Mouse (Mus musculus) liver, embryonic 14.5 days (tissue): ENCODE results near the gene Sf3a1. TPM values are rescaled to one million over a fixed set of nuclear protein-coding genes. Genes with fewer than 3 reads are reported as not detected.

ENCODE experiments used
- ATAC-seq: fragments of 200-750 bp; cut with Nextera tagmentation; 2 replicates; pipeline ENCODE4 v1.8.0; 2017; ENCODE audit warnings: moderate number of reproducible peaks, mild to moderate bottlenecking, moderate library complexity; ENCODE audit not compliant: insufficient read depth
- DNase-seq, 3 experiments: peaks; one replicate each; pipeline ENCODE4 v3.0.0-alpha.2; 2012 to 2013; ENCODE audit warnings: low read depth in 3 of 3, low spot score in 3 of 3
- H3K27ac ChIP-seq: fragments of 300-500 bp; sonication (generic); 2 replicates; pipeline ENCODE4 v1.5.1; 2014; ENCODE audit warnings: moderate library complexity, mild to moderate bottlenecking, control low read depth, inconsistent platforms
- H3K27me3 ChIP-seq: fragments of 300-500 bp; sonication (generic); 2 replicates; pipeline ENCODE4 v1.6.1; 2014; ENCODE audit warnings: mild to moderate bottlenecking, low read length, moderate library complexity; ENCODE audit not compliant: control insufficient read depth, insufficient read depth
- H3K36me3 ChIP-seq: fragments of 300-500 bp; sonication (generic); replicated peaks from 2 replicates; pipeline ENCODE4 v1.6.1; 2014; ENCODE audit warnings: low read depth; ENCODE audit not compliant: control insufficient read depth, insufficient read depth
- H3K4me1 ChIP-seq, 2 experiments: fragments of 200-500 bp in 1 of 2; fragments of 300-500 bp in 1 of 2; sonication (generic) in 1 of 2; replicated peaks; 2 replicates each; pipeline ENCODE4 v1.6.1; 2012 to 2014; ENCODE audit warnings: antibody characterized with exemption in 1 of 2, inconsistent platforms in 1 of 2, low read length in 1 of 2; ENCODE audit not compliant: control insufficient read depth in 2 of 2, insufficient read depth in 2 of 2
- H3K4me2 ChIP-seq: fragments of 300-500 bp; sonication (generic); 2 replicates; pipeline ENCODE4 v1.6.1; 2014; ENCODE audit warnings: low read depth, mild to moderate bottlenecking, control low read depth, moderate library complexity
- H3K4me3 ChIP-seq, 2 experiments: fragments of 200-500 bp in 1 of 2; fragments of 300-500 bp in 1 of 2; sonication (generic) in 1 of 2; 2 replicates each; pipeline ENCODE4 v1.5.1; 2012 to 2014; ENCODE audit warnings: low read depth in 2 of 2, low read length in 2 of 2, mild to moderate bottlenecking in 2 of 2, control low read depth in 1 of 2, inconsistent platforms in 1 of 2, moderate library complexity in 1 of 2; ENCODE audit not compliant: insufficient read depth in 1 of 2
- H3K9ac ChIP-seq: fragments of 300-500 bp; sonication (generic); replicated peaks from 2 replicates; pipeline ENCODE4 v1.6.1; 2014; ENCODE audit warnings: mild to moderate bottlenecking, control low read depth, moderate library complexity
- H3K9me3 ChIP-seq: fragments of 300-500 bp; sonication (generic); 2 replicates; pipeline ENCODE4 v1.6.1; 2016; ENCODE audit warnings: low read length, mixed read lengths; ENCODE audit not compliant: control insufficient read depth
- CTCF ChIP-seq: IDR thresholded peaks from 2 replicates; pipeline ENCODE4 v1.5.1; 2016; ENCODE audit warnings: antibody characterized with exemption, low read depth, control low read depth
- EP300 ChIP-seq: IDR thresholded peaks from 2 replicates; pipeline ENCODE4 v1.6.1; 2016; ENCODE audit warnings: antibody characterized with exemption, low read depth
- WGBS: fragments of 180-500 bp; shearing (Covaris S2); extraction: QIAGEN DNeasy Blood & Tissue Kit; methylation state at CpG from one replicate; pipeline ENCODE4 v1.1.7; 2014; ENCODE audit not compliant: insufficient replicate concordance; 5-methylcytosine and 5-hydroxymethylcytosine counted together
- polyA plus RNA-seq, 2 experiments: library from polyadenylated mRNA; depleted of rRNA in 1 of 2; stranded (reverse) in 1 of 2; unstranded in 1 of 2; fragments of >200 nt; fragmentation: Nextera tagmentation in 1 of 2; extraction: Ambion mirVana in 1 of 2; gene quantifications; 2 replicates each; pipeline versions ENCODE4 v1.2.1 to v1.2.3; 2012 to 2014

The Sf3a1 gene
- polyA plus RNA-seq, 2 experiments: 18.6 to 23.5 TPM

- H3K27ac ChIP-seq: no peak overlapping the region
- 25% methylated on average over 5 of the region's 5 CpGs for WGBS
- H3K4me1 ChIP-seq: peaks cover 5% of the 10 kb centered on the region in 2 experiments; a peak in 3 of 4 replicates
- H3K9me3 ChIP-seq: no peaks in the 10 kb centered on the region
- DNase-seq: peak in 1 of 3 experiments; percentile 22
- no peak for ATAC-seq
- TF ChIP-seq CTCF (no peak), EP300 (0 out of 2 replicates have a peak, but pooled peaks have one; percentile 27)
- no peak overlapping the region for H3K4me3 ChIP-seq
- no peak overlapping the region for H3K4me2 ChIP-seq
- H3K36me3 ChIP-seq: no peaks in the 10 kb centered on the region
- H3K9ac ChIP-seq: no peak overlapping the region
- no peaks in the 10 kb centered on the region for H3K27me3 ChIP-seq
Measured at GRCm38 (mm10) chr11:4155641-4156040, 4.5 kb upstream of the Sf3a1 start.

- H3K27ac ChIP-seq: no peak overlapping the region
- H3K9me3 ChIP-seq: no peaks in the 10 kb centered on the region
- 78% methylated on average over 3 of the region's 3 CpGs for WGBS
- no peak overlapping the region for H3K9ac ChIP-seq
- ATAC-seq (no peak), DNase-seq (no peak)
- no peak overlapping the region for H3K4me3 ChIP-seq
- H3K36me3 ChIP-seq: peaks cover 22% of the 10 kb centered on the region
- peaks cover 11 to 21% of the 10 kb centered on the region in 2 experiments for H3K4me1 ChIP-seq
- no peak overlapping the region for H3K4me2 ChIP-seq
- TF ChIP-seq EP300: no peak
- no peak for TF ChIP-seq CTCF
- no peaks in the 10 kb centered on the region for H3K27me3 ChIP-seq
Measured at GRCm38 (mm10) chr11:4158676-4159075, 1.5 kb upstream of the Sf3a1 start.

GRCm38 (mm10) chr11:4160758-4161480 lies 769 bp downstream of the Sf3a1 start:
- DNase-seq (no peak), ATAC-seq (peak; percentile 26; the same call in 1 of the 2 replicates)
- Histone ChIP-seq H3K4me1 (peaks cover 11 to 21% of the 10 kb centered on the region in 2 experiments), H3K9ac (peak overlapping the region; percentile 83), H3K27me3 (no peaks in the 10 kb centered on the region), H3K9me3 (no peaks in the 10 kb centered on the region), H3K4me3 (peak overlapping the region; percentile 73 to 87), H3K4me2 (peak overlapping the region; percentile 89), H3K36me3 (peaks cover 44% of the 10 kb centered on the region), H3K27ac (peak overlapping the region; percentile 49)
- 3% methylated on average over 15 of the region's 15 CpGs for WGBS
- TF ChIP-seq CTCF (no peak), EP300 (no peak)

GRCm38 (mm10) chr11:4164701-4165100 lies 4.6 kb downstream of the Sf3a1 start:
- Histone ChIP-seq H3K4me1 (peaks cover 8 to 19% of the 10 kb centered on the region in 2 experiments), H3K4me3 (no peak overlapping the region), H3K27ac (no peak overlapping the region), H3K9ac (no peak overlapping the region), H3K4me2 (no peak overlapping the region), H3K27me3 (no peaks in the 10 kb centered on the region), H3K9me3 (no peaks in the 10 kb centered on the region), H3K36me3 (peaks cover 78% of the 10 kb centered on the region)
- 87% methylated on average over 2 of the region's 2 CpGs for WGBS
- TF ChIP-seq CTCF (no peak), EP300 (no peak)
- ATAC-seq (no peak), DNase-seq (no peak)

- Histone ChIP-seq H3K36me3 (peaks cover 94% of the 10 kb centered on the region), H3K27me3 (no peaks in the 10 kb centered on the region), H3K9ac (no peak overlapping the region), H3K4me1 (peaks cover 2 to 8% of the 10 kb centered on the region in 2 experiments), H3K4me3 (no peak overlapping the region), H3K4me2 (no peak overlapping the region), H3K9me3 (no peaks in the 10 kb centered on the region), H3K27ac (no peak overlapping the region)
- WGBS: 71% methylated on average over 7 of the region's 7 CpGs
- DNase-seq (no peak), ATAC-seq (no peak)
- TF ChIP-seq CTCF: no peak
- TF ChIP-seq EP300: no peak
Measured at GRCm38 (mm10) chr11:4166467-4167090, 6.4 kb downstream of the Sf3a1 start.
